Mouse (Mus musculus): ENCODE results near the gene Sowaha. TPM values are rescaled to one million over a fixed set of nuclear protein-coding genes. Genes with fewer than 3 reads are reported as not detected.

Gene Sowaha
- total RNA-seq, 2 experiments from 2014 or later = 79.1 to 79.3 TPM

Other genes starting within 250 kb of the Sowaha start
- 100 to 1,000 TPM; 178 to 182 TPM for gene Hspa4, start 179.8 kb downstream of the Sowaha start, total RNA-seq (2021)
- gene Zcchc10, start 155.6 kb downstream of the Sowaha start, total RNA-seq (2021) = 10 to 100 TPM; 13.2 to 15.7 TPM
- 100 to 1,000 TPM; 179 to 194 TPM for gene Aff4, start 129.4 kb downstream of the Sowaha start, total RNA-seq (2021)
- gene Leap2, start 57.1 kb downstream of the Sowaha start, total RNA-seq (2021) = not detected
- gene Uqcrq, start 49.4 kb downstream of the Sowaha start, total RNA-seq (2021) = 100 to 1,000 TPM; 488 to 504 TPM
- gene Gdf9, start 49.3 kb downstream of the Sowaha start, total RNA-seq (2021) = 1 to 10 TPM in 1 of 2 experiments, under 1 TPM in 1; 0.41 to 1.2 TPM
- gene Gm10447, start 23.2 kb downstream of the Sowaha start, total RNA-seq (2021) = under 1 TPM; 0.32 to 0.34 TPM
- gene Shroom1, start 23.1 kb downstream of the Sowaha start, total RNA-seq (2021) = 1 to 10 TPM; 4.0 to 4.5 TPM
- not detected for gene Gm9837, start 9.8 kb downstream of the Sowaha start, total RNA-seq (2021)
- gene Gm9945, start 108 bp downstream of the Sowaha start, total RNA-seq (2021) = 1 to 10 TPM; 3.3 TPM
- gene Sept8, start 39.0 kb upstream of the Sowaha start, total RNA-seq (2021) = 100 to 1,000 TPM; 299 to 327 TPM
- gene Kif3a, start 87.1 kb upstream of the Sowaha start, total RNA-seq (2021) = 100 to 1,000 TPM; 129 to 130 TPM
- not detected for gene Il4, start 138.4 kb upstream of the Sowaha start, total RNA-seq (2021)
- gene Il13, start 154.4 kb upstream of the Sowaha start, total RNA-seq (2021) = not detected
- gene Rad50, start 227.0 kb upstream of the Sowaha start, total RNA-seq (2021) = 1 to 10 TPM; 9.2 to 9.6 TPM
- not detected for gene Il5, start 240.5 kb upstream of the Sowaha start, total RNA-seq (2021)